Mouse (Mus musculus) embryonic fibroblast, embryonic 13.5 days (primary cell): ENCODE measurements around the gene Pex11g.

Experiments used
- CTCF ChIP-seq: IDR thresholded peaks from 2 replicates; pipeline ENCODE4 v1.5.1; 2011; ENCODE audit warnings: mild to moderate bottlenecking, control low read depth, low read length, moderate library complexity, borderline replicate concordance; ENCODE audit not compliant: insufficient read depth
- POLR2A ChIP-seq: IDR thresholded peaks from 2 replicates; pipeline ENCODE4 v1.6.1; 2011; ENCODE audit warnings: low read depth, mild to moderate bottlenecking, control low read depth, low read length, moderate library complexity

DNA sequence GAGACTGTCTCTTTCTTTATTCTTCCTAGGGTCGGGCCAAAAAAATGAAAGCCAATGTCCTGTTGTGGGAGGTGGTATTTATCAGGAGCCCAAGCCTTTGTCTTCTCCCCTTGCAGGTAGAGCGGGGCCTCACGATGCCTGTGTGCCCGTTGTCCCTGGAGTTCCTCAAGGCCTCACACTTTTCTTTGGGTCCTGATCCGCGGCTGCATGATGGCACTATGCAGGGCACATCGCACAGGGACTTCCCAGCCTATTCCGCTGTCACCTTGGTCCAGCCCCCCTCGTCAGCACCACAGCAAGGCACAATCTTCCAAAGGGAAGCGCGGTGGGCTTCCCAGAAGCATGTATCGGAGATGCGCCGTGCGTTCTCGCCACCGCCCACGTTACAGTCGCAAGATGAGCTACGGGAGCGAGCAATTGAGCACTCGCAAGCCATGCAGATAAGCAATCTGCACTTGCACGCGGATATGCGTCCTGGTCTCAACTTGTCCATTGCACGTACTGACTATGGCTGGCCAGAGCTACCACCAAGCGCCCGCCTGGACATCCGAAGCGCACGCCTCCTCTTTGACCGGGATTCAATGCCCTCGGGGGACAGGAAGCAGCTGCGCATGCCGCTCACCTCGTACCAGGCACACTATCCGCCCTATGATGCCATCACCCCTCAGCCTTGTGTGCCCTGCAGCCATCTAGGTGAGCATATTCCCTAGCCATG, 8.4 kb upstream of the Pex11g start:
- TF ChIP-seq POLR2A (no peak), CTCF (no peak)
